Mouse (Mus musculus): ENCODE measurements at regions not wholly inside any gene's neighbourhood (a gene's known extent, or its start where the extent isn't known, plus 50 kb on each side); places are given as distances from the start of the nearest gene placed in this dataset.

- no peaks in the 10 kb centered on the region for H3K36me3 ChIP-seq (ENCODE audit: control insufficient read depth, insufficient read depth, low read length, poor library complexity, severe bottlenecking)
- in situ Hi-C loops (cut with MboI; ENCODE audit: low sequenced_read_pairs in 2 of 2, unreplicated experiment in 2 of 2), result loop anchor here in 1 of 2 experiments (5.0 kb wide), 1 partner anchor 52 kb away; no protein-coding TSS in a partner anchor
- no peaks in the 10 kb centered on the region for H3K9me3 ChIP-seq (ENCODE audit: control insufficient read depth, insufficient read depth, low read depth, low read length)
- no peak for DNase-seq (ENCODE audit: low read depth, low spot score)
- peaks cover 0 to 10% of the 10 kb centered on the region in 2 experiments; a peak in 2 of 4 replicates for H3K4me1 ChIP-seq (ENCODE audit: control insufficient read depth in 2 of 2, insufficient read depth in 2 of 2, low read length in 2 of 2, poor library complexity in 1 of 2)
- TF ChIP-seq CHD2 (IDR thresholded peaks at IDR 0.05; ENCODE audit: low read depth, low read length) (no peak), HCFC1 (IDR thresholded peaks at IDR 0.05; ENCODE audit: borderline replicate concordance, insufficient read depth, low read length) (no peak), ZC3H11A (IDR thresholded peaks at IDR 0.05; ENCODE audit: borderline replicate concordance, low read depth, low read length) (no peak), ZNF384 (IDR thresholded peaks at IDR 0.05; ENCODE audit: low read depth, low read length) (no peak), MAFK (IDR thresholded peaks at IDR 0.05; ENCODE audit: insufficient read depth, low read depth, low read length) (no peak)
- H3K9ac ChIP-seq (ENCODE audit: insufficient read depth, low read depth, low read length, poor library complexity, severe bottlenecking), result no peak overlapping the region
- no peak overlapping the region for H3K4me3 ChIP-seq (ENCODE audit: insufficient read depth in 1 of 2, low read depth in 1 of 2, low read length in 2 of 2, poor library complexity in 1 of 2, severe bottlenecking in 1 of 2)
- H3K27ac ChIP-seq (ENCODE audit: insufficient read depth, low read depth, low read length, poor library complexity, severe bottlenecking), result no peak overlapping the region
Observed at GRCm38 (mm10) chr12:80034100-80034499, 78.7 kb downstream of the Zfp36l1 start.

- DNase-seq (ENCODE audit: low read depth, low spot score), result no peak
- Histone ChIP-seq H3K27ac (ENCODE audit: insufficient read depth, low read depth, low read length, poor library complexity, severe bottlenecking) (no peak overlapping the region), H3K4me1 (ENCODE audit: control insufficient read depth in 2 of 2, insufficient read depth in 2 of 2, low read length in 2 of 2, poor library complexity in 1 of 2) (peaks cover 0 to 10% of the 10 kb centered on the region in 2 experiments; a peak in 2 of 4 replicates), H3K9ac (ENCODE audit: insufficient read depth, low read depth, low read length, poor library complexity, severe bottlenecking) (no peak overlapping the region), H3K36me3 (ENCODE audit: control insufficient read depth, insufficient read depth, low read length, poor library complexity, severe bottlenecking) (no peaks in the 10 kb centered on the region), H3K9me3 (ENCODE audit: control insufficient read depth, insufficient read depth, low read depth, low read length) (no peaks in the 10 kb centered on the region), H3K4me3 (ENCODE audit: insufficient read depth in 1 of 2, low read depth in 1 of 2, low read length in 2 of 2, poor library complexity in 1 of 2, severe bottlenecking in 1 of 2) (no peak overlapping the region)
- TF ChIP-seq MAFK (IDR thresholded peaks at IDR 0.05; ENCODE audit: insufficient read depth, low read depth, low read length) (no peak), ZNF384 (IDR thresholded peaks at IDR 0.05; ENCODE audit: low read depth, low read length) (no peak), ZC3H11A (IDR thresholded peaks at IDR 0.05; ENCODE audit: borderline replicate concordance, low read depth, low read length) (no peak), HCFC1 (IDR thresholded peaks at IDR 0.05; ENCODE audit: borderline replicate concordance, insufficient read depth, low read length) (no peak), CHD2 (IDR thresholded peaks at IDR 0.05; ENCODE audit: low read depth, low read length) (no peak)
- in situ Hi-C loops (cut with MboI; ENCODE audit: low sequenced_read_pairs in 2 of 2, unreplicated experiment in 2 of 2), result loop anchor here in 1 of 2 experiments (5.0 kb wide), 1 partner anchor 50 kb away; no protein-coding TSS in a partner anchor
Observed at GRCm38 (mm10) chr12:80032520-80032919, 80.3 kb downstream of the Zfp36l1 start.

- Histone ChIP-seq H3K4me3 (ENCODE audit: insufficient read depth in 1 of 2, low read depth in 1 of 2, low read length in 2 of 2, poor library complexity in 1 of 2, severe bottlenecking in 1 of 2) (no peak overlapping the region), H3K9me3 (ENCODE audit: control insufficient read depth, insufficient read depth, low read depth, low read length) (no peaks in the 10 kb centered on the region), H3K27ac (ENCODE audit: insufficient read depth, low read depth, low read length, poor library complexity, severe bottlenecking) (no peak overlapping the region), H3K4me1 (ENCODE audit: control insufficient read depth in 2 of 2, insufficient read depth in 2 of 2, low read length in 2 of 2, poor library complexity in 1 of 2) (peaks cover 0 to 5% of the 10 kb centered on the region in 2 experiments; a peak in 1 of 4 replicates), H3K9ac (ENCODE audit: insufficient read depth, low read depth, low read length, poor library complexity, severe bottlenecking) (no peak overlapping the region), H3K36me3 (ENCODE audit: control insufficient read depth, insufficient read depth, low read length, poor library complexity, severe bottlenecking) (no peaks in the 10 kb centered on the region)
- in situ Hi-C loops (cut with MboI; ENCODE audit: low sequenced_read_pairs in 2 of 2, unreplicated experiment in 2 of 2), result no loop called here
- TF ChIP-seq ZNF384 (IDR thresholded peaks at IDR 0.05; ENCODE audit: low read depth, low read length) (no peak), CHD2 (IDR thresholded peaks at IDR 0.05; ENCODE audit: low read depth, low read length) (no peak)
- no peak for DNase-seq (ENCODE audit: low read depth, low spot score)
Observed at GRCm38 (mm10) chr12:80028301-80028700, 84.5 kb downstream of the Zfp36l1 start.

GRCm38 (mm10) chr12:80023107-80024078 is 89.4 kb downstream of the Zfp36l1 start:
- peaks cover 0 to 13% of the 10 kb centered on the region in 2 experiments; a peak in 2 of 4 replicates for H3K4me1 ChIP-seq (ENCODE audit: control insufficient read depth in 2 of 2, insufficient read depth in 2 of 2, low read length in 2 of 2, poor library complexity in 1 of 2)
- no peak overlapping the region for H3K27ac ChIP-seq (ENCODE audit: insufficient read depth, low read depth, low read length, poor library complexity, severe bottlenecking)
- DNase-seq (ENCODE audit: low read depth, low spot score), result peak; percentile 73
- no peaks in the 10 kb centered on the region for H3K9me3 ChIP-seq (ENCODE audit: control insufficient read depth, insufficient read depth, low read depth, low read length)
- H3K36me3 ChIP-seq (ENCODE audit: control insufficient read depth, insufficient read depth, low read length, poor library complexity, severe bottlenecking), result no peaks in the 10 kb centered on the region
- peak overlapping the region in 1 of 2 experiments; percentile 14; a peak in 1 of 4 replicates for H3K4me3 ChIP-seq (ENCODE audit: insufficient read depth in 1 of 2, low read depth in 1 of 2, low read length in 2 of 2, poor library complexity in 1 of 2, severe bottlenecking in 1 of 2)
- TF ChIP-seq ZNF384 (IDR thresholded peaks at IDR 0.05; ENCODE audit: low read depth, low read length), result no peak
- TF ChIP-seq ZC3H11A (IDR thresholded peaks at IDR 0.05; ENCODE audit: borderline replicate concordance, low read depth, low read length), result no peak
- no peak for TF ChIP-seq HCFC1 (IDR thresholded peaks at IDR 0.05; ENCODE audit: borderline replicate concordance, insufficient read depth, low read length)
- no peak for TF ChIP-seq CHD2 (IDR thresholded peaks at IDR 0.05; ENCODE audit: low read depth, low read length)
- TF ChIP-seq MAFK (IDR thresholded peaks at IDR 0.05; ENCODE audit: insufficient read depth, low read depth, low read length), result no peak
- in situ Hi-C loops (cut with MboI; ENCODE audit: low sequenced_read_pairs in 2 of 2, unreplicated experiment in 2 of 2), result no loop called here
- no peak overlapping the region for H3K9ac ChIP-seq (ENCODE audit: insufficient read depth, low read depth, low read length, poor library complexity, severe bottlenecking)

Measured in ES-E14 (cell line).